Mouse (Mus musculus) heart, adult 8-10 months (tissue): ENCODE measurements around the gene Hcrtr2. TPM values are rescaled to one million over a fixed set of nuclear protein-coding genes. Genes with fewer than 3 reads are reported as not detected.

Source experiments
- DNase-seq: peaks from one replicate; pipeline ENCODE4 v3.0.0; 2022; ENCODE audit warnings: low spot score
- total RNA-seq, 4 experiments: library from RNA; stranded (reverse); gene quantifications; 2 replicates each; pipeline ENCODE4 v1.2.4; 2022

Gene Hcrtr2
- total RNA-seq: not detected

GRCm38 (mm10) chr9:76323756-76324155, at the start of gene Hcrtr2:
Gene Hcrtr2, minus strand, starts transcription at chr9:76323856.
- DNase-seq: no peak

GRCm38 (mm10) chr9:76364874-76365273, 41.2 kb upstream of the Hcrtr2 start:
- no peak for DNase-seq

- DNase-seq: no peak
Measured at GRCm38 (mm10) chr9:76360374-76360773, 36.7 kb upstream of the Hcrtr2 start.

- DNase-seq: no peak
Measured at GRCm38 (mm10) chr9:76352346-76352745, 28.7 kb upstream of the Hcrtr2 start.

GRCm38 (mm10) chr9:76347298-76347697, 23.6 kb upstream of the Hcrtr2 start:
- DNase-seq: no peak

- no peak for DNase-seq
Measured at GRCm38 (mm10) chr9:76331081-76331480, 7.4 kb upstream of the Hcrtr2 start.

- no peak for DNase-seq
Measured at GRCm38 (mm10) chr9:76323186-76323701, 412 bp downstream of the Hcrtr2 start.

- no peak for DNase-seq
Measured at GRCm38 (mm10) chr9:76322122-76323052, 1.3 kb downstream of the Hcrtr2 start.

- DNase-seq: no peak
Measured at GRCm38 (mm10) chr9:76321589-76321988, 2.1 kb downstream of the Hcrtr2 start.

- DNase-seq: no peak
Measured at GRCm38 (mm10) chr9:76320755-76321154, 2.9 kb downstream of the Hcrtr2 start.

GRCm38 (mm10) chr9:76318302-76318701, 5.4 kb downstream of the Hcrtr2 start:
- DNase-seq: no peak

- no peak for DNase-seq
Measured at GRCm38 (mm10) chr9:76315096-76315495, 8.6 kb downstream of the Hcrtr2 start.

- DNase-seq: no peak
Measured at GRCm38 (mm10) chr9:76313921-76314320, 9.7 kb downstream of the Hcrtr2 start.

- no peak for DNase-seq
Measured at GRCm38 (mm10) chr9:76312221-76312620, 11.4 kb downstream of the Hcrtr2 start.

- no peak for DNase-seq
Measured at GRCm38 (mm10) chr9:76291384-76291783, 32.3 kb downstream of the Hcrtr2 start.

GRCm38 (mm10) chr9:76270886-76271285, 52.8 kb downstream of the Hcrtr2 start:
- DNase-seq: no peak

GRCm38 (mm10) chr9:76257731-76258130, 65.9 kb downstream of the Hcrtr2 start:
- DNase-seq: no peak

GRCm38 (mm10) chr9:76252544-76252943, 71.1 kb downstream of the Hcrtr2 start:
- no peak for DNase-seq

GRCm38 (mm10) chr9:76252109-76252508, 71.5 kb downstream of the Hcrtr2 start:
- no peak for DNase-seq

- DNase-seq: no peak
Measured at GRCm38 (mm10) chr9:76242322-76242721, 81.3 kb downstream of the Hcrtr2 start.

GRCm38 (mm10) chr9:76237946-76238345, 85.7 kb downstream of the Hcrtr2 start:
- DNase-seq: no peak

GRCm38 (mm10) chr9:76237243-76237642, 86.4 kb downstream of the Hcrtr2 start:
- DNase-seq: no peak

- peak; percentile 46 for DNase-seq
Measured at GRCm38 (mm10) chr9:76236626-76237025, 87.0 kb downstream of the Hcrtr2 start.
